Mouse (Mus musculus) bone marrow macrophage, adult 2 months (primary cell): ENCODE measurements around the gene Hdac7.

Experiments used
- CTCF ChIP-seq: IDR thresholded peaks from 2 replicates; pipeline ENCODE4 v1.5.1; 2012; ENCODE audit warnings: low read depth, mild to moderate bottlenecking, low read length, moderate library complexity
- POLR2A ChIP-seq: IDR thresholded peaks from 2 replicates; pipeline ENCODE4 v1.6.1; 2012; ENCODE audit warnings: mild to moderate bottlenecking, low read depth, low read length, borderline replicate concordance

DNA sequence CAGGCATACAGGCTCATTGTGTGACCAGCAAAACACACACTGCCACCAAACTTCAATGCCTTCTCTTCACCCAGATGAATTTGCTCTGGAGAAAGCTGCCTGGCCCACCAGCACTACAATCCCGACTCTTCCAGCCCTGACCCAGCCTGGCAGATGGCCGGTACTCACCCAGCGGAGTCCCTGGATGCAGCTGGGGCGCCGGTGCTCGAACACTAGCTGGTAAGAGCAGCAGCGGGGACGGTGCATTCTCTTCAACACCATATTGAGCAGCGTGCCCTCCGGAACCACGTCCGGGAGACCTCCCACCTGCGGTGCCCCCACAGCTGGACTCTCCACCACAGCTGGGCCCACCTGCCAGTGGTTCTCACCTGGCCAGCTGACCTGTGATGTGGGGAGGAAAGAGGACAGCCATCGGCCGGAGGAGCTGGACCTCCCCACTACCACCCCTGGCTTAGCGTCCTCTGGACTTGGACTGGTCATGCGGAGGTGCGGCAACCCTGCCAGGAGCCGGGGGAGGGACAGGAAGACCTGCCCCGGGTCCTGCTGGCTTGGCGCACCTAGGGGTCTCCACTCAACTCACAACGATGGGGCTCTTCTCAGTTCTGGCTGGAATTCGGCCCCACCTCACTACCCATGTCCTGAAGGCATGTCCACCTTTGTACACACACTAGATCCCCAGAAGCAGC, 77.6 kb downstream of the Hdac7 start:
- no peak for TF ChIP-seq POLR2A
- TF ChIP-seq CTCF = no peak
